Mouse (Mus musculus) heart, postnatal 25 days (tissue): ENCODE data around the gene Cfc1. TPM values are rescaled to one million over a fixed set of nuclear protein-coding genes. Genes with fewer than 3 reads are reported as not detected.

Source experiments
- total RNA-seq, 2 experiments: library from RNA; stranded (reverse); gene quantifications; 2 replicates each; pipeline ENCODE4 v1.2.3; 2021

Gene Cfc1
- total RNA-seq, 2 experiments from 2014 or later, result not detected

Other genes starting within 250 kb of the Cfc1 start
- 10 to 100 TPM; 14.9 to 15.3 TPM for gene Ccdc115, start 96.0 kb upstream of the Cfc1 start, total RNA-seq
- 10 to 100 TPM; 29.2 to 31.4 TPM for gene Imp4, start 95.8 kb upstream of the Cfc1 start, total RNA-seq
- gene Ptpn18, start 75.9 kb upstream of the Cfc1 start, total RNA-seq, result 1 to 10 TPM; 4.2 to 5.6 TPM
- gene Prss39, start 37.2 kb upstream of the Cfc1 start, total RNA-seq, result not detected
- not detected for gene Prss40, start 25.3 kb downstream of the Cfc1 start, total RNA-seq
- gene Amer3, start 44.0 kb downstream of the Cfc1 start, total RNA-seq, result not detected